In the genomic region with DNA sequence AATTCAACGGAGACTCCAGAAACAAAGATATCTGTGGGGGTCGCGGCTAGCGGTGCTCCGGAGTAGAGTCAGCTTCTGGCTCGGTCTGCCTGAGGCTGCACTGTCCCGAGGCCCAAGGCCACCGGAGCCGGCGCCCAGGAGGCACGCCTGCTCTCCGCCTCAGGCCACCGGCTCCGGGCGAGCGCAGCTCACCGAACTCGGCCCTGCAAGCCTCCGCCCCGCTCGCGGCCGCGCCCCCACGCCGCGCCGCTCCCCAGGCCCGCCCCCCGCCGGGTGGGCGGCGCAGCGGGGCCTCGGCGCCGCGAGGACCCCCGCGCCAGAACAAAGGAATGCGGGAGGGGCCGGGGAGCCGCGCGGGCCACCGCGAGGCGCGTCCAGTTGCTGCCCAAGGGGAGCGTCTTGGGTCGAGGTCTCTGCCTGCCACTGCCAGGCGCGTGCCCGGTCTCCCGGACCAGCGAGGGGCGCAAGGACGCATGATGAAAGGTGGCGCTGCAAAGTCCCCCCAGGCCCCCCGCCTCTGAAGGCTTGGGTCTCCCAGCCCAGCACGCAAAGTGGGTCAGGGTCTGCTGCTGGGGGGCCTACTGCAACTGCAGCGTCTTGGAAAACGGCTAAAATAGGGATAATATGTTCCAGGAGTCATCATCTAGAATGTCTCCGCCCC, we compare ENCODE assay signal across 1 mouse cellular context.
TF ChIP-seq lines count a peak whose summit lies in the region.

No protein-coding gene starts in this region.

TF ChIP-seq in CH12.LX, 34 proteins besides CTCF, POLR2A, EP300 and RAD21 (continued from another document):
- TF ChIP-seq CHD2 (IDR thresholded peaks at IDR 0.05; ENCODE audit: low read length) (no peak), UBTF (IDR thresholded peaks at IDR 0.05; ENCODE audit: low read depth, low read length) (peak; percentile 80; the same call in 1 of the 2 replicates), JUN (IDR thresholded peaks at IDR 0.05; ENCODE audit: insufficient read depth, low read depth, low read length) (no peak), SIN3A (IDR thresholded peaks at IDR 0.05; ENCODE audit: low read length) (peak; percentile 42; the same call in 1 of the 2 replicates)
